Mouse (Mus musculus) lung, postnatal 25 days (tissue): ENCODE results near the gene Arnt.
"Not testable (repeated sequence)": the region's sequence is repeated elsewhere in the genome, so short reads cannot be mapped to it uniquely, and the experiment has no call there.

ENCODE experiments used
- DNase-seq: peaks from one replicate; pipeline ENCODE4 v3.0.0; 2022; ENCODE audit warnings: low spot score

Gene Arnt

GRCm38 (mm10) chr3:95434136-95434982, at the start of gene Arnt:
Arnt (plus strand) TSS chr3:95434388.
- peak; percentile 97 for DNase-seq

- DNase-seq, result no peak
These were observed 48.6 kb upstream of the Arnt start for GRCm38 (mm10) chr3:95385401-95386075.

DNA sequence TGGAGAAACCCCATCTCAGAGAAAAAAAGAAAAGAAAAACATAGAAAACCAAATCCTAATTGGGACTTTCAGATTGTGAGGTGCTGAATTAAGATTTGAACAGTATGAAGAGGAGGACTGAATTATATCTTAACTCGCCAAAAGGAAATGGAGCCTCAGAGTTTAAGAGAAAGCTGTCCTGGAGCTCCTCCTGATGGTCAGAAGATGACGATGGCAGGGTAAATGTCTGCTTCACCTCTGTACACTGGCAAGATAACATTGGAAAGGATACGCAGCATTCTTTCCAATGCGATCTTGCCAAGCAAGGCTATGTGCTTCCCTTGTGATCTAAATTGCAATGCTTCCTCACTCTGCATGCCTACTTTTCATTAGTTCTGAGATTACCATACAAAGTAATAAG, 39.8 kb upstream of the Arnt start:
- DNase-seq, result peak; percentile 39

DNA sequence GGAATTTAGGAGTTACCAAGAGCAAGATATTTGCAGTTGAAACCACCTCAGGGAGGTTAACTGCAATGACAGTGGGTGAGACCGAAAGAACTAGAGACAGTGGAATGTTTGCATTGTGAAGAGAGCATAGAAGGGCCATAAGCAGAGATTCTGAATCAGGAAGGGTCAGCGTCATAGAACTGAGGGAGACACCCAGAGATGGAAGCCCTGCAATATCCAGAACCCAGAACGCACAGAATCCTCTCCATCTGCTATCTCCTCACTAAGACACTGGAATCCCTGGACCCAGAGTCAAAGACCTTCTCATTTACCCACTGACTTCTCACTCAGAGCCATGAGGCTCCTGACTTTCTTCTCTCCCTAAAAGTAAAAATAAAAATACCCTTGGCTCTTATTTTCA, 31.4 kb upstream of the Arnt start, which contains the start of gene 4930558C23Rik:
Gene 4930558C23Rik (minus strand): TSS at position 101 of the 400 bp plus-strand sequence.
- DNase-seq, result no peak

DNA sequence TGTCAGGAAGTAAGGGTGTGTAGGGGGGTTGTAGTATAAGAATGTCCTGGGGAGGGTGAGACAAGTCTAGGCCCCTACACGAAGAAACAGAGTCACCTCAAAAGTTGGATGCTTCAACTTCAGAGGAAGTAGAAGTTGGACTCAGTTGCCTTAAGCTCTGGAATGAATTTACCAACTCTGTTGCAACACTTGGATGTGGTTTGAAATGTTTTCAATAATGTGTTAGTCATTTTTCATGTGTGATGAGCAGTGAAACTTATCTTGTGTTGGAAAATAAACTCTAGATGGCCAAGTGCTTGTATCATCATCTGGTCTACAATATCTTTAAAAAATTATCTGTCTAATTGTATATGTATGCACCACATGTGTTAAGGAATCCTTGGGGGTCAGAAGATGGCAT, 26.5 kb upstream of the Arnt start:
- no peak for DNase-seq

- DNase-seq, result no peak
These were observed 25.3 kb upstream of the Arnt start for GRCm38 (mm10) chr3:95408852-95409251.

DNA sequence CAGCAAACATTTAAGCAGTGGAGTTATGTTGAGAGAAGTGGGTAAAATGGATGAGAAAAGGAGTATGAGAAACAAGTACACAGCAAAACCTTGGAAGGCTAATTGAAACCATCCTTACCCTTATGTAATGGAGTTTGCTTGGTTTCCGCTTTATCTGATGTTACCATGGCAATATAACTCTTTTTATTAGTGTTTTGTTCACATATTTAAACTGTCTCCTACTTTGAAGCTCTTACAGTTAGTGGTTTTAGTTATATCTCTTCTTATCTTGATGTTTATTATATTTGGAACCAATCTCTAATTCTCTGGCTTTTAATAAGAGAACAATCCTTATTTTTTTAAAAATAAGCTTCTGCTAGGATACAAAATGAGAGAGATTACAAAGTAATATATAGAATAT, 21.9 kb upstream of the Arnt start:
- DNase-seq, result no peak

DNA sequence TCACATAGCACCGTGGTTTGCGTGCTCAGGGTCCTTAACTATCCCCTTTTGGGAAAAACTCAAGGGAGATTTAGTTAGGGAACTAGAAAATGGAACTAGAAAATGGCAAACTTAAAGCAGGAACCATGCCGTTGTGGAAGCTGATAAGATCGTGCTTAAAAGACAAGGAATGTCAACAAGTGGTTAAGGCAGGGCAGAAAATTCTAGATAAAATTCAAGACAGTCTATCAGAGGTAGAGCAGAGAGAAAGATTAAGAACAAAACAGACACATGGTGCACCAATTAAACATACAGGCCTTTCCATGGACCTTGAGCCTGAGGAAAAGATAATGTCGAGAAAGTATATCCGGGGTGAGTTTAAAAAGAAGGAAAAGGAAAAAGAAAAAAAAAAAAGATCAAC, 16.3 kb upstream of the Arnt start:
- DNase-seq, result no peak

DNA sequence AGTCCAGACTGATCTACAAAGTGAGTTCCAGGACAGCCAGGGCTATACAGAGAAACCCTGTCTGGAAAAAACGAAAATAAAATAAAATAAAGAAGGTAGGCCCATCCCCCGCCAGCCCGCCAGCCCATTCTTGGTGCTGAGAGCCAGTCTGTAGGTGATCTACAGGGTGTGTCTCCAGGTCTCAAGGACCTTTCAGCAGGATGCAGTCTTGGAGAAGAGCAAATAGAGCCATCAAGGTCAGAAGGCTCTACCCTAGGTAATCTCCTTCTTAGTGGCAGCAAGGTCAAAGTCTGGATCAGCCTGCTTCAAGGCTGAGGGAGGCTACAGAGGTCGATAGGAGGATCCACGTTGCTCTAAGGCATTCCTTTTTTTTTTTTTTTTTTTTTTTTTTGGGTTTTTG, 7.7 kb upstream of the Arnt start:
- not testable (repeated sequence) for DNase-seq

GRCm38 (mm10) chr3:95427117-95427890, 6.9 kb upstream of the Arnt start:
- DNase-seq, result not testable (repeated sequence)

DNA sequence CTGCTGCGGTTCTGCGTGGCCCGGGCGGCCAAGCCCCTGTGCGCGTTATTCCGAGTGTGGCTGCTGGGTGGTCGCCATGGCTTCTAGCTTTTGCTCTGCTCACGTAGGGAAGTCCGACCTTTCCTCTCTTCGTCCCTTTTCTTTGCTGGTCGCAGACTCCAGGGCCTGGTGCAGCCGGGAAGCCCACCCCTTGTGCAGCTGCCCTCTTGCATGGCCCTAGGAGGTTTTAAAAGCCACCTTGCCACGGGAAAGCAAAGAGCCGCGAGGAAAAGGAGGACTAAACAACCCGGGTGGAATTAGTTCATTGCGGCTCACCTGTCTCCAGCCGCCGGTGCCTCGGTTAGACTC, 6.3 kb upstream of the Arnt start:
- not testable (repeated sequence) for DNase-seq

DNA sequence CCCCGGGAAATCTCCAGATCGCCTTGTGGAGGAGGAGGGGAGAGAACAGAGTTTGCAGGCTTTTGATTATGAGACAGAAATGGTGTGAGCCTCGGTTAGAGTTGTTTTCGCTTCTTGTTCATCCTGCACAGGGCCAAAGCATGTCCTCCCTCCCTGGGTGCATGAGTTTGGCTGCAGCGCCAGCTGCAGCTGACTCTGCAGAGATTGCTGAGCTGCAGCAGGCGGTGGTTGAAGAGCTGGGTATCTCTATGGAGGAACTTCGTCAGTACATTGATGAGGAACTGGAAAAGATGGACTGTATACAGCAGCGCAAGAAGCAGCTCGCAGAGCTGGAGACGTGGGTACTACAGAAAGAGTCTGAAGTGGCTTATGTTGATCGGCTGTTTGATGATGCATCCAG, 5.8 kb upstream of the Arnt start:
- DNase-seq, result not testable (repeated sequence)

DNA sequence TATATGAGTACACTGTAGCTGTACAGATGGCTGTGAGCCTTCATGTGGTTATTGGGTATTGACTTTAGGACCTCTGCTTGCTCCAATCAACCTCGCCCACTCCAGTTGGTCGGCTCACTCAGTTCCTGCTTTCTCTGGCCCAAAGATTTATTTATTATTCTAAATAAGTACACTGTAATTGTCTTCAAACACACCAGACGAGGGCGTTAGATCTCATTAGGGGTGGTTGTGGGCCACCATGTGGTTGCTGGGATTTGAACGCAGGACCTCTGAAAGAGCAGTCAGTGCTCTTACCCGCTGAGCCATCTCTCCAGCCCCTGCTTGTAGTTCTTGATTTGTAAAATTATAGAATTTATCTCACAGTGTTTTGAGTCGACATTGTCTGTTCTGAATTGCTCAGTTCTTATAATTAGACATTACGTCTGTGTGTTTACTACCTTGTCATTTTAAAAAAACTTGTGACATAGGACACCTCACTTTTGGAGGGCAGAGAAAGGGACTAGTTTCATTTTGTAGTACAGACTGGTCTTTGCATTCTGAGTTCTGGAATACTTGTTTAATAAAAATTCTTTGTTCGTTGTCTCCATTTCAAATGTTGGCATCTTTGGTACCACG, 780 bp upstream of the Arnt start:
- DNase-seq, result no peak

DNA sequence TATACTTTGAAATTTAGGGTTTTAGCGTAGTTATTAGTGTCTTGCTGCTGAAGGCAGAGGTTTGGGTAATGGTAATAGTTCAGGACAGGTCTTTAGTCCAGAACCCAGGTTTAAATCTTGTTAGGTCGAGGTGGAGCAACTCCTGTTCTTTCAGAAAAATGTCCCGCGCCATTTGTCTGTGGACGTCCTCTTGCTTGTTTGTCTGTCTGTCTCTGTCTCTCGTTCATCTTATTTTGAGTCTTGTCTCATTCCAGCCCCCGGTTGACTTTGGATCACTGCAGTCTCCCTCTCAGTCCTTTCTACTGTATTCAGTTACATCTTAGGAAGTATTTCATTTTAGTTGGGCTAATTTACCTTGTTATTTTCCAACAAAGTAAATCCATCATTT, 789 bp downstream of the Arnt start:
- DNase-seq, result no peak

- DNase-seq, result no peak
These were observed 1.4 kb downstream of the Arnt start for GRCm38 (mm10) chr3:95435561-95435960.

DNA sequence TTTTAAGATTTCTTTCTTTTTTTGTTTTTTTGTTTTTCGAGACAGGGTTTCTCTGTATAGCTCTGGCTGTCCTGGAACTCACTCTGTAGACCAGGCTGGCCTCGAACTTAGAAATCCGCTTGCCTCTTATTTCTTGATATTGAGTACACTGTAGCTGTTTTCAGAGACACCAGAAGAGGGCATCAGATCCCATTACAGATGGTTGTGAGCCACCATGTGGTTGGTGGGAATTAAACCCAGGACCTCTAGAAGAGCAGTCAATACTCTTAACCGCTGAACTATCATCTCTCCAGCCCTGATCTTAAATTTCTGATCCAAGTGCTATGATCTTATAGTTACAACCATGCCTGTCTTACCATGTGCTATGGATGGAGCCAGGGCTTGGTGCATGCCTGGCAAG, 4.4 kb downstream of the Arnt start:
- not testable (repeated sequence) for DNase-seq

DNA sequence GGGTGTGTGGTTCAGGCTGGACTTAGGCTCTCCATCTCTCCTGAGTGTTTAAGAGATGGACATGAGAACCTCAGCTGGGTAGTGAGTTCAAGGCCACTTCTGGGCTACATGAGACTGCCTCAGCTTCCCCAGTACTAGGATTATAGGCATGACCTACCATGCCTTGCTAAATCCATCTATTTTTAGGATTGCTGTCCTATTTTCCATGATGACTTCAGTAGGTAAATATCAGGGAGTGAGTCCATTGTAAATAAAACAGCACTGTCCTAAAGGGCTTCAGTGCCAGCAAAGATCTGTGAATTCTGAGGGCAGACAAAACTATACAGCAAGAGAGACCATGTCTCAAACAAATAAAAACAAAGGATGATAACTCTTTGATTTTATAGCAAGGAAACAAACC, 5.5 kb downstream of the Arnt start:
- DNase-seq, result no peak

DNA sequence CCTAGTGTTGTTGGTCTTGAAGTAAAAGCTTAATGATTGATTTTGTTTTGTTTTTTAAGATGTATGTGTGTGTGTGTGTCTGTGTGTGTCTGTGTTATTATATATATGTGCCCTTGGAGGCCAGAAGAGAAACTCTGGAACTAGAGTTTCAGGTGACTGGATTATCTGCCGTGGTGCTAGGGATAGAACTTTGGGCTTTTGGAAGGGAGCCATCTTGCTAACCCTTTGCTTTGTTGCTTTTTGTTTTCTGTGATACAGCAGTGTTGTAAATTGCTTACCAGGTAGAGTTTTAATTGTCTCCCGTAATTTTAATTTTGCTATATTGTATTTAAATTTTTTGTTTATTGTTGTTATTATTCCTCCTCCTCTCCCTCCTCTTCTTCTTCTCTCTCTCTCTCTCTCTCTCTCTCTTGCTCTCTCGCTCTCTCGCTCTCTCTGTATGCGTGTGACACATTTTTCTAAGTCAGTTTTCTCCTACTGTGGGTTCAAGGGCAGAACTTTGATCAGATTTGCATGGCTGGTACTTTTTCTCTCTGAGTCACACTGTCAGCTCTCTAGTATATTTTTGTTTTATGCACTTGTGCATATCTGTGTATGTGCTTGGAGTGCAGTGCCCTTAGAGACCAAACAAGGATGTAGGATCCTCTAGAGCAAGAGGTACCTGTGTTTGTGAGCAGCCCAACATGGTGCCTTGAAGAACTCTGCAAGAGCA, 8.4 kb downstream of the Arnt start:
- DNase-seq, result no peak

GRCm38 (mm10) chr3:95445311-95445710, 11.1 kb downstream of the Arnt start:
- DNase-seq, result no peak

- DNase-seq, result peak; percentile 59
These were observed 16.2 kb downstream of the Arnt start for GRCm38 (mm10) chr3:95450408-95450807.

GRCm38 (mm10) chr3:95450915-95451314, 16.7 kb downstream of the Arnt start:
- peak; percentile 34 for DNase-seq

- no peak for DNase-seq
These were observed 22.2 kb downstream of the Arnt start for GRCm38 (mm10) chr3:95456367-95456766.
